In genomic region chr2:25501593-25502486, GRCm38 (mm10) we compare ENCODE assay signal across 7 mouse cellular contexts. TPM values are rescaled to one million over a fixed set of nuclear protein-coding genes. Genes with fewer than 3 reads are reported as not detected.
DNase-seq lines count a peak whose midpoint lies in the region; ATAC-seq lines count a peak whose summit lies in the region.

C8g (minus strand) TSS chr2:25501719.

- H3K27me3 ChIP-seq in lung, embryonic 16.5 days (ENCODE audit: control insufficient read depth, insufficient read depth, low read depth, low read length) = no peaks in the 10 kb centered on the region
- H3K27me3 ChIP-seq in liver, embryonic 16.5 days (ENCODE audit: control insufficient read depth, insufficient read depth, low read depth, low read length) = no peaks in the 10 kb centered on the region

- 67% methylated on average over 20 of the region's 20 CpGs for WGBS in lung, embryonic 16.5 days
- 64% methylated on average over 20 of the region's 20 CpGs for WGBS in liver, embryonic 16.5 days (ENCODE audit: insufficient replicate concordance)

- H3K36me3 ChIP-seq in lung, embryonic 16.5 days (ENCODE audit: control insufficient read depth, insufficient read depth, low read length) = peaks cover 16% of the 10 kb centered on the region
- H3K36me3 ChIP-seq in liver, embryonic 16.5 days (ENCODE audit: control insufficient read depth, insufficient read depth) = peaks cover 6% of the 10 kb centered on the region; the same call in 1 of the 2 replicates

- no peaks in the 10 kb centered on the region for H3K9me3 ChIP-seq in lung, embryonic 16.5 days (ENCODE audit: control insufficient read depth, low read length)
- no peaks in the 10 kb centered on the region for H3K9me3 ChIP-seq in liver, embryonic 16.5 days (replicated peaks; ENCODE audit: control insufficient read depth, low read length)

- ATAC-seq in lung, embryonic 16.5 days (ENCODE audit: low read depth) = no peak
- no peak for ATAC-seq in liver, embryonic 16.5 days (ENCODE audit: low read depth)

- peak within 1 kb of the TSS; percentile 87 for H3K4me3 ChIP-seq in lung, embryonic 16.5 days (ENCODE audit: low read length)
- H3K4me3 ChIP-seq in liver, embryonic 16.5 days (ENCODE audit: low read depth, low read length) = peak within 1 kb of the TSS; percentile 82

- peak within 1 kb of the TSS; percentile 92 for H3K9ac ChIP-seq in lung, embryonic 16.5 days (ENCODE audit: low read length)
- H3K9ac ChIP-seq in liver, embryonic 16.5 days (ENCODE audit: low read depth, low read length) = peak within 1 kb of the TSS; percentile 87

- H3K4me1 ChIP-seq in lung, embryonic 16.5 days (replicated peaks; ENCODE audit: control insufficient read depth, insufficient read depth, low read length) = peaks cover 14% of the 10 kb centered on the region
- H3K4me1 ChIP-seq in liver, embryonic 16.5 days (ENCODE audit: control insufficient read depth, low read depth, low read length) = peaks cover 42% of the 10 kb centered on the region

- peak within 1 kb of the TSS; percentile 97 for H3K4me2 ChIP-seq in lung, embryonic 16.5 days (ENCODE audit: low read depth, low read length)
- peak within 1 kb of the TSS; percentile 84 for H3K4me2 ChIP-seq in liver, embryonic 16.5 days (ENCODE audit: low read depth, low read length)

- no peak for DNase-seq in lung, postnatal 10 days
- DNase-seq in cerebellum, adult 9-11 months = peak; percentile 73
- DNase-seq in gonadal fat pad, adult 2 months (ENCODE audit: low read depth) = no peak
- no peak for DNase-seq in Muller cell, postnatal 12 days (ENCODE audit: inconsistent ontology term)
- DNase-seq in adrenal gland, adult 18-20 months (ENCODE audit: low spot score in 2 of 2) = no peak

- H3K27ac ChIP-seq in lung, embryonic 16.5 days (ENCODE audit: low read length) = peak within 1 kb of the TSS; percentile 28; the same call in 1 of the 2 replicates
- peak within 1 kb of the TSS; percentile 81 for H3K27ac ChIP-seq in liver, embryonic 16.5 days (ENCODE audit: low read length)

RNA-seq across cellular contexts. Expression of gene C8g, which starts in this region (rescaled TPM):
- polyA plus RNA-seq in lung, embryonic 16.5 days (2015; fragmentation: Nextera tagmentation; extraction: Ambion mirVana) = 6.5 and 7.3 TPM in 2 replicates
- 15.1 and 15.8 TPM in 2 replicates for polyA plus RNA-seq in gonadal fat pad, adult 2 months (2012; rRNA removed)
- 90.7 and 105 TPM in 2 replicates for polyA plus RNA-seq in liver, embryonic 16.5 days (2015; fragmentation: Nextera tagmentation; extraction: Ambion mirVana)
- 1 to 10 TPM; 2.2 to 3.5 TPM for total RNA-seq in adrenal gland, adult 18-20 months (2021)
